Mouse (Mus musculus) G1E (cell line): Measurements from ENCODE around the gene Arhgap18.

Source experiments
- CTCF ChIP-seq: IDR thresholded peaks from 2 replicates; pipeline ENCODE4 v1.5.1; 2012; ENCODE audit warnings: low read depth, low read length, inconsistent platforms, mixed read lengths
- GATA1 ChIP-seq: IDR thresholded peaks from 2 replicates; pipeline ENCODE4 v1.6.1; 2012; ENCODE audit warnings: borderline replicate concordance, low read length, inconsistent platforms, mixed read lengths
- GATA2 ChIP-seq: IDR thresholded peaks from 2 replicates; pipeline ENCODE4 v1.6.1; 2012; ENCODE audit warnings: low read depth, low read length, inconsistent platforms, borderline replicate concordance
- POLR2AphosphoS5 ChIP-seq: IDR thresholded peaks from 2 replicates; pipeline ENCODE4 v1.6.1; 2012; ENCODE audit warnings: low read depth, low read length, inconsistent platforms; ENCODE audit not compliant: insufficient replicate concordance
- TAL1 ChIP-seq: conservative IDR thresholded peaks from 2 replicates; pipeline ENCODE4 v1.6.1; 2012; ENCODE audit warnings: low read depth, low read length, inconsistent platforms, mixed read lengths

- TF ChIP-seq CTCF (no peak), GATA1 (no peak), GATA2 (no peak), POLR2AphosphoS5 (no peak), TAL1 (no peak)
Observed at GRCm38 (mm10) chr10:26805007-26805406, 51.8 kb downstream of the Arhgap18 start.
